Mouse (Mus musculus): ENCODE data around the gene Pamr1.

DNA sequence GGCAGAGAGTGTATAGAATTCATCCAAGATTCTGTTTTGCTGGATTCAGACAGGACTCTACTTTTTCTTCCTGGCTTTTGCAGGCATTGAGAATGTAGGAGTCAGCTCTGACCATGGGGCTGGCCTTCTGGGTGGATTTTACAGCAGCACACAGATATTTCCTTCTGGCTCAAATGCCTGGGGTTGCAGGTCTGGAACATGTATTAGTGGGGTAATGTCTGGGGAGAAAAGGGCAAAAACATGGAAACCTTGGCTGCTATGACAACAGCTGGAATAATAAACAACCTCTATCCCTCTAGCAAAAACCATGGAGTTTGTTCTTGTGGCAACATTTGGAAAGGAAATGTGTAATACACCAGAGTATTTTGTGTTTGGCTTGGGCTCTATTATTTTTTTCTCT, 29.9 kb upstream of the Pamr1 start:
- TF ChIP-seq MYOD1 (IDR thresholded peaks at IDR 0.05; ENCODE audit: control insufficient read depth, insufficient read length, low read depth) (no peak), CTCF (IDR thresholded peaks at IDR 0.05; ENCODE audit: control insufficient read depth, insufficient read depth, insufficient read length) (no peak), CEBPB (IDR thresholded peaks at IDR 0.05; ENCODE audit: low read depth) (no peak)
